26 mouse cellular contexts compared by ENCODE assay signal in the genomic region with DNA sequence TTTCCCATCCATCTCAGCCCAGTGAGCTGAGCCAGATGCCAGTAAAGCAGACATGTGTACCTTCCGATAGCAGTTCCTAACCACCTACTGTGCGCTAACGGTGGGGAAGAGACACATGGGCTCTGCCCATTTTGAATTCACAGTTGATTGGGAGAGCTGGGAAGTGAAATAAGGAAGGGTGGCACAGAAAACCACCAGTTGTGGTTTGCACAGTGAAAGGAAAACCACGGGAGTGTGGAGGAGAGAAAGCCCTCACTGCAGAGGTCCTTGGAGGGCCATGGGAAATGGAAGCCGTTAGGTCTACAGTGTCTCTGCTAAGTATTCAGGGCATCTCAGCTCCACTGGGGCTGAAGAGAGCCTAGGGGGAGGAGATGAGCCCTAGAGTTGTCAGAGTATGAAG.
DNase-seq lines count a peak whose midpoint lies in the region; ATAC-seq lines count a peak whose summit lies in the region.
"Had no signal": no experiment of that assay in that cellular context is flagged by ENCODE, and none has a peak within 500 bp of the region (broad histone marks: within the 10 kb centered on the region; RNA-seq: fewer than 3 reads in every experiment).

No protein-coding gene starts in this region.

- no peak for DNase-seq in embryonic facial prominence, embryonic 10.5 days (ENCODE audit: low spot score)
- no peak for DNase-seq in lung, postnatal 14 days
- no peak for DNase-seq in thymus, postnatal 4 days
- DNase-seq in lung, postnatal 36 days = no peak
- DNase-seq: adrenal gland, adult 2 months; B cell, adult 2 months; cerebellum, adult 11-12 months; cerebellum, postnatal 10 days; gastrocnemius, postnatal 10 days; heart, adult 11 months; heart, postnatal 36 days; lung, postnatal 4 days; thymus, adult 2 months had no signal

- H3K4me2 ChIP-seq in kidney, embryonic 14.5 days (replicated peaks; ENCODE audit: low read depth, low read length) = no peak overlapping the region
- H3K4me2 ChIP-seq in kidney, embryonic 16.5 days (replicated peaks; ENCODE audit: low read depth, low read length) = no peak overlapping the region
- H3K4me2 ChIP-seq: embryonic facial prominence, embryonic 13.5 days; forebrain, embryonic 15.5 days; hindbrain, embryonic 15.5 days; lung, embryonic 14.5 days had no signal

- H3K27ac ChIP-seq in kidney, embryonic 14.5 days (ENCODE audit: low read depth, low read length) = peak overlapping the region; percentile 51; the same call in 1 of the 2 replicates
- H3K27ac ChIP-seq in kidney, embryonic 16.5 days (ENCODE audit: low read length) = no peak overlapping the region
- peak overlapping the region; percentile 30 for H3K27ac ChIP-seq in embryonic facial prominence, embryonic 10.5 days (replicated peaks)
- H3K27ac ChIP-seq: embryonic facial prominence, embryonic 13.5 days; forebrain, embryonic 15.5 days; hindbrain, embryonic 15.5 days; kidney, postnatal 0 days; liver, embryonic 14.5 days; midbrain, embryonic 10.5 days had no signal

- H3K4me3 ChIP-seq in kidney, embryonic 14.5 days (ENCODE audit: low read length) = no peak overlapping the region
- no peak overlapping the region for H3K4me3 ChIP-seq in kidney, embryonic 16.5 days (ENCODE audit: low read length)
- no peak overlapping the region for H3K4me3 ChIP-seq in embryonic facial prominence, embryonic 10.5 days
- H3K4me3 ChIP-seq: embryonic facial prominence, embryonic 13.5 days; forebrain, embryonic 15.5 days; hindbrain, embryonic 15.5 days; midbrain, embryonic 10.5 days had no signal

- WGBS in kidney, embryonic 14.5 days = 66% methylated on average over 5 of the region's 5 CpGs
- WGBS in kidney, embryonic 16.5 days = 64% methylated on average over 5 of the region's 5 CpGs
- WGBS in embryonic facial prominence, embryonic 10.5 days = 78% methylated on average over 5 of the region's 5 CpGs

- ATAC-seq in kidney, embryonic 14.5 days (ENCODE audit: low FRiP score, low TSS enrichment) = no peak
- ATAC-seq in kidney, embryonic 16.5 days (ENCODE audit: low FRiP score, low TSS enrichment) = no peak
- peak; percentile 58 for ATAC-seq in granulocyte monocyte progenitor cell, adult 5-6 weeks (replicated peaks; ENCODE audit: poor library complexity, severe bottlenecking)
- peak; percentile 60 for ATAC-seq in megakaryocyte, adult 5-6 weeks (ENCODE audit: poor library complexity, severe bottlenecking)
- ATAC-seq: forebrain, embryonic 15.5 days; intestine, embryonic 16.5 days had no signal

- H3K9me3 ChIP-seq in kidney, embryonic 14.5 days (ENCODE audit: control insufficient read depth, low read length) = no peaks in the 10 kb centered on the region
- no peaks in the 10 kb centered on the region for H3K9me3 ChIP-seq in kidney, embryonic 16.5 days (ENCODE audit: low read length)
- no peaks in the 10 kb centered on the region for H3K9me3 ChIP-seq in embryonic facial prominence, embryonic 10.5 days
- H3K9me3 ChIP-seq: embryonic facial prominence, embryonic 13.5 days; forebrain, embryonic 15.5 days; hindbrain, embryonic 15.5 days; midbrain, embryonic 10.5 days had no signal

- no peaks in the 10 kb centered on the region for H3K36me3 ChIP-seq in kidney, embryonic 14.5 days (ENCODE audit: control insufficient read depth, insufficient read depth, low read length)
- H3K36me3 ChIP-seq in kidney, embryonic 16.5 days (ENCODE audit: insufficient read depth, low read length) = no peaks in the 10 kb centered on the region
- no peaks in the 10 kb centered on the region for H3K36me3 ChIP-seq in embryonic facial prominence, embryonic 10.5 days (replicated peaks)
- H3K36me3 ChIP-seq: embryonic facial prominence, embryonic 13.5 days; forebrain, embryonic 15.5 days; G1E; hindbrain, embryonic 15.5 days; midbrain, embryonic 10.5 days had no signal

- H3K9ac ChIP-seq in kidney, embryonic 14.5 days (ENCODE audit: low read depth, low read length) = no peak overlapping the region
- no peak overlapping the region for H3K9ac ChIP-seq in kidney, embryonic 16.5 days (replicated peaks; ENCODE audit: low read length)
- H3K9ac ChIP-seq: forebrain, embryonic 15.5 days; hindbrain, embryonic 15.5 days; liver, embryonic 14.5 days; lung, embryonic 14.5 days had no signal

- H3K4me1 ChIP-seq in kidney, embryonic 14.5 days (ENCODE audit: control insufficient read depth, insufficient read depth, low read length) = no peaks in the 10 kb centered on the region
- peaks cover 25% of the 10 kb centered on the region for H3K4me1 ChIP-seq in kidney, embryonic 16.5 days (ENCODE audit: insufficient read depth, low read length)
- peaks cover 39% of the 10 kb centered on the region for H3K4me1 ChIP-seq in embryonic facial prominence, embryonic 10.5 days

- H3K27me3 ChIP-seq in kidney, embryonic 14.5 days (ENCODE audit: control insufficient read depth, insufficient read depth, low read length) = no peaks in the 10 kb centered on the region; the same call in 1 of the 2 replicates
- peaks cover 3% of the 10 kb centered on the region; the same call in 1 of the 2 replicates for H3K27me3 ChIP-seq in kidney, embryonic 16.5 days (ENCODE audit: insufficient read depth, low read length)
- peaks cover 57% of the 10 kb centered on the region for H3K27me3 ChIP-seq in embryonic facial prominence, embryonic 10.5 days (replicated peaks; ENCODE audit: low read depth, poor library complexity, severe bottlenecking)
- H3K27me3 ChIP-seq: hindbrain, embryonic 15.5 days had no signal

Comparison
In these comparisons a context has a peak if more than half of its experiments do, and no peak if none do; other contexts are left out.
1. ATAC-seq: peak in granulocyte monocyte progenitor cell, adult 5-6 weeks (single experiment) and megakaryocyte, adult 5-6 weeks (single experiment); none in kidney, embryonic 14.5 days (single experiment) and kidney, embryonic 16.5 days (single experiment).